18 mouse cellular contexts compared by ENCODE assay signal in the genomic region with DNA sequence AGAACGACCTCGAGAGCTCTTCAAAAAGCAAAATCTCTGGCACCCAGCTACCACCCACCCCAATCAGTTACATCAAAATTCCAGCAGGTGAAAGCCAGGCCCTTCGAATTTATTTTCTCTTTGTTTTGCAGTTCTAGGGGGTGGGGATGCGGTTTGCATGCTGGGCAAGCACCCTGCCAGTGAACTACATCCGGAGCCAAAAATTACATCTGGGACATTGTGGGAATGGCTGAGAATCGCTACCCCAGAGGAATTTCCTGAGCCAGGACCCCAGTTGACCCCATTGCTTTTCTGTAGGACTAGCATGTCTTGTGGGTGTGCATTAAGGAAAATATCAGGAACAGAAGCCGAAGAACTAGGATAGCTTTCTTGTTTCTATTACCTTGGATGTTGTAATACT. TPM values are rescaled to one million over a fixed set of nuclear protein-coding genes. Genes with fewer than 3 reads are reported as not detected.
DNase-seq lines count a peak whose midpoint lies in the region; ATAC-seq and TF ChIP-seq lines count a peak whose summit lies in the region.
"Had no signal": no experiment of that assay in that cellular context is flagged by ENCODE, and none has a peak within 500 bp of the region (broad histone marks: within the 10 kb centered on the region; RNA-seq: fewer than 3 reads in every experiment).

No protein-coding gene starts in this region.

- ATAC-seq in heart, embryonic 11.5 days (replicated peaks; ENCODE audit: insufficient number of reproducible peaks, low FRiP score, low TSS enrichment): no peak
- ATAC-seq: activated CD4-positive, CD25-positive, alpha-beta regulatory T cell, adult 4 months; forebrain, embryonic 15.5 days; Patski had no signal

- peak; percentile 30 to 48 for DNase-seq in heart, adult 18-20 months
- peak; percentile 33 for DNase-seq in kidney, adult 2 months
- no peak for DNase-seq in kidney, adult 8-10 months
- no peak for DNase-seq in layer of hippocampus, adult 2 months (ENCODE audit: low spot score in 2 of 2)
- DNase-seq in layer of hippocampus, adult 18-20 months (ENCODE audit: low spot score in 2 of 2): no peak
- DNase-seq: adrenal gland, postnatal 14 days; cerebellum, adult 11-12 months; cerebellum, adult 9-10 months; cerebellum, postnatal 25 days; gastrocnemius, postnatal 10 days had no signal

- no peak overlapping the region for H3K4me2 ChIP-seq in heart, embryonic 11.5 days
- H3K4me2 ChIP-seq: embryonic facial prominence, embryonic 12.5 days; forebrain, embryonic 15.5 days; heart, embryonic 15.5 days; hindbrain, embryonic 15.5 days had no signal

- no peaks in the 10 kb centered on the region for H3K4me1 ChIP-seq in heart, embryonic 11.5 days (ENCODE audit: control insufficient read depth, insufficient read depth, low read length)
- H3K4me1 ChIP-seq in kidney, adult 2 months (ENCODE audit: control insufficient read depth, insufficient read depth, low read length): no peaks in the 10 kb centered on the region
- H3K4me1 ChIP-seq: embryonic facial prominence, embryonic 12.5 days; forebrain, embryonic 15.5 days; heart, embryonic 15.5 days; hindbrain, embryonic 15.5 days had no signal

- H3K9ac ChIP-seq in heart, embryonic 11.5 days (ENCODE audit: low read depth, low read length): no peak overlapping the region
- H3K9ac ChIP-seq: embryonic facial prominence, embryonic 12.5 days; forebrain, embryonic 15.5 days; heart, embryonic 15.5 days; hindbrain, embryonic 15.5 days had no signal

- TF ChIP-seq CTCF in kidney, adult 2 months (conservative IDR thresholded peaks at IDR 0.05; ENCODE audit: insufficient read depth, insufficient read length, low read depth, low read length): no peak
- peak; percentile 39; the same call in 1 of the 2 replicates for TF ChIP-seq CTCF in layer of hippocampus, adult 2 months (conservative IDR thresholded peaks at IDR 0.05)

- no peaks in the 10 kb centered on the region for H3K9me3 ChIP-seq in heart, embryonic 11.5 days (replicated peaks; ENCODE audit: control insufficient read depth, low read length)
- H3K9me3 ChIP-seq: embryonic facial prominence, embryonic 12.5 days; forebrain, embryonic 15.5 days; heart, embryonic 15.5 days; hindbrain, embryonic 15.5 days had no signal

- peaks cover 72% of the 10 kb centered on the region for H3K36me3 ChIP-seq in heart, embryonic 11.5 days (ENCODE audit: control insufficient read depth, insufficient read depth, low read length)
- peaks cover 1% of the 10 kb centered on the region; the same call in 1 of the 2 replicates for H3K36me3 ChIP-seq in kidney, adult 2 months (ENCODE audit: control insufficient read depth, insufficient read depth, low read length)

- WGBS in heart, embryonic 11.5 days (ENCODE audit: insufficient replicate concordance): 74% methylated on average over 7 of the region's 7 CpGs
- WGBS in kidney, adult 2 months: 53% methylated on average over 7 of the region's 7 CpGs

- TF ChIP-seq POLR2A in kidney, adult 2 months (IDR thresholded peaks at IDR 0.05; ENCODE audit: low read depth, low read length): no peak

- no peak overlapping the region for H3K27ac ChIP-seq in heart, embryonic 11.5 days (ENCODE audit: low read depth, low read length)
- no peak overlapping the region for H3K27ac ChIP-seq in kidney, adult 2 months (ENCODE audit: insufficient read depth, low read depth, low read length)
- no peak overlapping the region for H3K27ac ChIP-seq in layer of hippocampus, adult 2 months
- H3K27ac ChIP-seq: embryonic facial prominence, embryonic 12.5 days; forebrain, embryonic 15.5 days; heart, embryonic 15.5 days; hindbrain, embryonic 15.5 days had no signal

- no peak overlapping the region for H3K4me3 ChIP-seq in heart, embryonic 11.5 days (ENCODE audit: low read depth, low read length)
- no peak overlapping the region for H3K4me3 ChIP-seq in kidney, adult 2 months (ENCODE audit: insufficient read depth, low read depth, low read length)
- no peak overlapping the region for H3K4me3 ChIP-seq in layer of hippocampus, adult 2 months
- H3K4me3 ChIP-seq: embryonic facial prominence, embryonic 12.5 days; forebrain, embryonic 15.5 days; heart, embryonic 15.5 days; hindbrain, embryonic 15.5 days had no signal

- no peaks in the 10 kb centered on the region for H3K27me3 ChIP-seq in heart, embryonic 11.5 days (ENCODE audit: control insufficient read depth, insufficient read depth, low read length)
- no peaks in the 10 kb centered on the region for H3K27me3 ChIP-seq in kidney, adult 2 months (replicated peaks; ENCODE audit: control insufficient read depth, insufficient read depth, low read length)
- H3K27me3 ChIP-seq: CH12.LX; embryonic facial prominence, embryonic 12.5 days; forebrain, embryonic 15.5 days; heart, embryonic 15.5 days; hindbrain, embryonic 15.5 days; Patski had no signal

RNA-seq across cellular contexts. Expression of a gene that starts 29.9 kb away (rescaled TPM):
- 1 to 10 TPM in 1 of 2 experiments, under 1 TPM in 1; 0.99 to 1.5 TPM for total RNA-seq in heart, adult 18-20 months (2021)
- 1.00 and 1.0 TPM in 2 replicates for polyA plus RNA-seq in heart, embryonic 11.5 days (2014; fragmentation: Nextera tagmentation; extraction: Ambion mirVana)
- polyA plus RNA-seq in kidney, adult 2 months (2012; rRNA removed): 1.5 and 1.8 TPM in 2 replicates
- total RNA-seq in layer of hippocampus, adult 2 months (2021): not detected
- under 1 TPM in 1 of 2 experiments, not detected in 1; 0.40 TPM for total RNA-seq in layer of hippocampus, adult 18-20 months (2021)
- total RNA-seq: CH12.LX had no signal
- polyA plus RNA-seq: activated CD4-positive, CD25-positive, alpha-beta regulatory T cell, adult 4 months had no signal

RNA-seq across cellular contexts. Expression of a gene that starts 37.1 kb away (rescaled TPM):
- 10 to 100 TPM; 68.2 to 77.2 TPM for total RNA-seq in heart, adult 18-20 months (2021)
- polyA plus RNA-seq in heart, embryonic 11.5 days (2014; fragmentation: Nextera tagmentation; extraction: Ambion mirVana): 41.6 and 42.9 TPM in 2 replicates
- polyA plus RNA-seq in kidney, adult 2 months (2012; rRNA removed): 23.3 and 25.9 TPM in 2 replicates
- 100 to 1,000 TPM in 1 of 2 experiments, 10 to 100 TPM in 1; 97.2 to 102 TPM for total RNA-seq in layer of hippocampus, adult 2 months (2021)
- 100 to 1,000 TPM; 101 to 105 TPM for total RNA-seq in layer of hippocampus, adult 18-20 months (2021)

RNA-seq across cellular contexts. Expression of a gene that starts 54.4 kb away (rescaled TPM):
- 10 to 100 TPM; 41.3 to 41.9 TPM for total RNA-seq in heart, adult 18-20 months (2021)
- 500 and 503 TPM in 2 replicates for polyA plus RNA-seq in heart, embryonic 11.5 days (2014; fragmentation: Nextera tagmentation; extraction: Ambion mirVana)
- 21.3 and 25.8 TPM in 2 replicates for polyA plus RNA-seq in kidney, adult 2 months (2012; rRNA removed)
- total RNA-seq in layer of hippocampus, adult 2 months (2021): 10 to 100 TPM; 34.5 to 41.8 TPM
- total RNA-seq in layer of hippocampus, adult 18-20 months (2021): 10 to 100 TPM; 31.3 to 34.0 TPM

Comparison
In these comparisons a context has a peak if more than half of its experiments do, and no peak if none do; other contexts are left out.
1. DNase-seq: peak in heart, adult 18-20 months (2 of 2) and kidney, adult 2 months (single experiment); none in kidney, adult 8-10 months (0 of 2), layer of hippocampus, adult 2 months (0 of 2) and layer of hippocampus, adult 18-20 months (0 of 2).